Mouse (Mus musculus): ENCODE measurements at regions not wholly inside any gene's neighbourhood (a gene's known extent, or its start where the extent isn't known, plus 50 kb on each side); places are given as distances from the start of the nearest gene placed in this dataset.
"Not testable (repeated sequence)": the region's sequence is repeated elsewhere in the genome, so short reads cannot be mapped to it uniquely, and the experiment has no call there.

DNA sequence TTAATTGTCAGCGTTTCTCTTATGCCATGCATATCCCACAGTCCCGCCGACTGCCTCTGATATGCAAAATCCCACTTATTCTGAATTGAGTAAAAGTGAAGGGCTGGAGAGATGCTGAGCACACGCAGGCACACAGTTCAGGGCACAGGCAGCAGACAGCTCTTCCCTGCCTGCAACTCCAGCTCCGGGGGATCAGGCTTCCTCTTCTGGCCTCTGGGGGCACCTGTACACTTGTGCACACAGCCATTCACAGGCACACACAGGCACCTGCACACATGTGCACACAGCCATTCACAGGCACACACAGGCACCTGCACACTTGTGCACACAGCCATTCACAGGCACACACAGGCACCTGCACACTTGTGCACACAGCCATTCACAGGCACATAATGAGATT, 254.8 kb upstream of the Gm6793 start:
- H3K4me3 ChIP-seq (ENCODE audit: extremely low read depth, insufficient read depth, insufficient read length), result no peak overlapping the region
- no peaks in the 10 kb centered on the region for H3K4me1 ChIP-seq (ENCODE audit: control insufficient read depth, insufficient read depth, insufficient read length)
- no peak for TF ChIP-seq CTCF (IDR thresholded peaks at IDR 0.05; ENCODE audit: extremely low read depth, insufficient read depth, insufficient read length, insufficient replicate concordance)
- TF ChIP-seq POLR2A (IDR thresholded peaks at IDR 0.05; ENCODE audit: low read depth, low read length), result no peak
- H3K27me3 ChIP-seq (ENCODE audit: control insufficient read depth, insufficient read depth, low read length), result no peaks in the 10 kb centered on the region
- WGBS, result 73% methylated on average over 5 of the region's 5 CpGs
- H3K27ac ChIP-seq (ENCODE audit: insufficient read depth, low read length), result no peak overlapping the region
- H3K36me3 ChIP-seq (ENCODE audit: control insufficient read depth, insufficient read depth, low read length), result no peaks in the 10 kb centered on the region
- DNase-seq (ENCODE audit: low read depth in 1 of 2, low spot score in 2 of 2), result no peak

DNA sequence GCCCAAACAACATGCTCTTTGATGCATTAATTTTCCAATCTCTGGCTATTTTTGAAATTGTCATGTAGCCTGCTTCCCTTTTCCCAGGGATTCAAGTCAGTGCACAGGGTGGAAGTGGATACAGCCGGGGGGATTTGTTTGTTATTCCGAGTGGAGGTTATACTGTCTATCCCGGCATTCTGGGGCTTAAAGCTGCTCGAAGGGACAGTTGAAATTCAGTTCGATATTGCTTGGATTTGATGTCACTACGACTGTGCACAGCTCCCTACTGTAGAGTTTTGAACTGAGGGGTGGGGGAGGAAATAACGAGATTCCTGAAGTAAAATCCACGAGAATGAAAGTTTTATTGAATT, 254.4 kb upstream of the Gm6793 start:
- WGBS, result 74% methylated on average over 8 of the region's 8 CpGs

GRCm38 (mm10) chr8:112268544-112269213, 253.8 kb upstream of the Gm6793 start:
- no peak for TF ChIP-seq POLR2A (IDR thresholded peaks at IDR 0.05; ENCODE audit: low read depth, low read length)
- H3K27ac ChIP-seq (ENCODE audit: insufficient read depth, low read length), result no peak overlapping the region
- H3K4me1 ChIP-seq (ENCODE audit: control insufficient read depth, insufficient read depth, insufficient read length), result no peaks in the 10 kb centered on the region
- WGBS, result 78% methylated on average over 9 of the region's 9 CpGs
- H3K27me3 ChIP-seq (ENCODE audit: control insufficient read depth, insufficient read depth, low read length), result no peaks in the 10 kb centered on the region
- no peak for DNase-seq (ENCODE audit: low read depth in 1 of 2, low spot score in 2 of 2)
- no peak overlapping the region for H3K4me3 ChIP-seq (ENCODE audit: extremely low read depth, insufficient read depth, insufficient read length)
- H3K36me3 ChIP-seq (ENCODE audit: control insufficient read depth, insufficient read depth, low read length), result no peaks in the 10 kb centered on the region

More for the DNA sequence above, 254.4 kb upstream of the Gm6793 start:
- no peak for DNase-seq (ENCODE audit: low read depth in 1 of 2, low spot score in 2 of 2)
- Histone ChIP-seq H3K4me3 (ENCODE audit: extremely low read depth, insufficient read depth, insufficient read length) (no peak overlapping the region), H3K36me3 (ENCODE audit: control insufficient read depth, insufficient read depth, low read length) (no peaks in the 10 kb centered on the region), H3K4me1 (ENCODE audit: control insufficient read depth, insufficient read depth, insufficient read length) (no peaks in the 10 kb centered on the region), H3K27ac (ENCODE audit: insufficient read depth, low read length) (no peak overlapping the region), H3K27me3 (ENCODE audit: control insufficient read depth, insufficient read depth, low read length) (no peaks in the 10 kb centered on the region)
- TF ChIP-seq POLR2A (IDR thresholded peaks at IDR 0.05; ENCODE audit: low read depth, low read length) (no peak), CTCF (IDR thresholded peaks at IDR 0.05; ENCODE audit: extremely low read depth, insufficient read depth, insufficient read length, insufficient replicate concordance) (no peak)

- Histone ChIP-seq H3K36me3 (ENCODE audit: control insufficient read depth, insufficient read depth, low read length) (no peaks in the 10 kb centered on the region), H3K27me3 (ENCODE audit: control insufficient read depth, insufficient read depth, low read length) (no peaks in the 10 kb centered on the region), H3K27ac (ENCODE audit: insufficient read depth, low read length) (no peak overlapping the region), H3K4me3 (ENCODE audit: extremely low read depth, insufficient read depth, insufficient read length) (no peak overlapping the region), H3K4me1 (ENCODE audit: control insufficient read depth, insufficient read depth, insufficient read length) (no peaks in the 10 kb centered on the region)
- TF ChIP-seq POLR2A (IDR thresholded peaks at IDR 0.05; ENCODE audit: low read depth, low read length), result no peak
- TF ChIP-seq CTCF (IDR thresholded peaks at IDR 0.05; ENCODE audit: extremely low read depth, insufficient read depth, insufficient read length, insufficient replicate concordance), result no peak
- WGBS, result 65% methylated on average over 13 of the region's 13 CpGs
- no peak for DNase-seq (ENCODE audit: low read depth in 1 of 2, low spot score in 2 of 2)
Observed at GRCm38 (mm10) chr8:112257922-112258475, 243.2 kb upstream of the Gm6793 start.

- no peak for DNase-seq (ENCODE audit: low read depth in 1 of 2, low spot score in 2 of 2)
- Histone ChIP-seq H3K4me3 (ENCODE audit: extremely low read depth, insufficient read depth, insufficient read length) (no peak overlapping the region), H3K27me3 (ENCODE audit: control insufficient read depth, insufficient read depth, low read length) (no peaks in the 10 kb centered on the region), H3K27ac (ENCODE audit: insufficient read depth, low read length) (no peak overlapping the region), H3K4me1 (ENCODE audit: control insufficient read depth, insufficient read depth, insufficient read length) (no peaks in the 10 kb centered on the region), H3K36me3 (ENCODE audit: control insufficient read depth, insufficient read depth, low read length) (no peaks in the 10 kb centered on the region)
- 43% methylated on average over 18 of the region's 18 CpGs for WGBS
- TF ChIP-seq POLR2A (IDR thresholded peaks at IDR 0.05; ENCODE audit: low read depth, low read length), result no peak
- no peak for TF ChIP-seq CTCF (IDR thresholded peaks at IDR 0.05; ENCODE audit: extremely low read depth, insufficient read depth, insufficient read length, insufficient replicate concordance)
Observed at GRCm38 (mm10) chr8:112257311-112257894, 242.6 kb upstream of the Gm6793 start.

DNA sequence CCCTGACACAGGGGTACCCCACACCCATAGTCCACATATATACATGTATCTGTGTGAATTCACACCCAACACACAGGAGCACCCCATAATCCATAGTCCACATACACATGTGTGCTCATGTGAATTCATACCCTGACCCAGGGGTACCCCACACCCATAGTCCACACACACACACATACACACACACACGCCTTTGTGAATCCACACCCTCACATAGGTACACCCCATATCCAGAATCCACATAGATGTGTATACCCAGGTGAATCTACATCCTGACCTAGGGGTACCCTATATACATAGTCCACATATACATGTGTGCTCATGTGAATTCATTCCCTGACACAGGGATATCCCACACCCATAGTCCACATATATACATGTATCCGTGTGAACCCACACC, 231.8 kb upstream of the Gm6793 start:
- not testable (repeated sequence) for H3K4me3 ChIP-seq (ENCODE audit: extremely low read depth, insufficient read depth, insufficient read length); H3K27ac ChIP-seq (ENCODE audit: insufficient read depth, low read length); H3K27me3 ChIP-seq (ENCODE audit: control insufficient read depth, insufficient read depth, low read length); DNase-seq (ENCODE audit: low read depth in 1 of 2, low spot score in 2 of 2); H3K4me1 ChIP-seq (ENCODE audit: control insufficient read depth, insufficient read depth, insufficient read length); H3K36me3 ChIP-seq (ENCODE audit: control insufficient read depth, insufficient read depth, low read length)
- 83% methylated on average over 2 of the region's 2 CpGs for WGBS

- H3K36me3 ChIP-seq (ENCODE audit: control insufficient read depth, insufficient read depth, low read length), result no peaks in the 10 kb centered on the region
- H3K4me1 ChIP-seq (ENCODE audit: control insufficient read depth, insufficient read depth, insufficient read length), result no peaks in the 10 kb centered on the region
- no peaks in the 10 kb centered on the region for H3K27me3 ChIP-seq (ENCODE audit: control insufficient read depth, insufficient read depth, low read length)
- TF ChIP-seq POLR2A (IDR thresholded peaks at IDR 0.05; ENCODE audit: low read depth, low read length) (no peak), CTCF (IDR thresholded peaks at IDR 0.05; ENCODE audit: extremely low read depth, insufficient read depth, insufficient read length, insufficient replicate concordance) (no peak)
- 77% methylated on average over 9 of the region's 9 CpGs for WGBS
- DNase-seq (ENCODE audit: low read depth in 1 of 2, low spot score in 2 of 2), result no peak
- no peak overlapping the region for H3K27ac ChIP-seq (ENCODE audit: insufficient read depth, low read length)
- no peak overlapping the region for H3K4me3 ChIP-seq (ENCODE audit: extremely low read depth, insufficient read depth, insufficient read length)
Observed at GRCm38 (mm10) chr8:112238681-112239080, 223.8 kb upstream of the Gm6793 start.

- not testable (repeated sequence) for H3K27ac ChIP-seq (ENCODE audit: insufficient read depth, low read length); H3K4me3 ChIP-seq (ENCODE audit: extremely low read depth, insufficient read depth, insufficient read length); H3K36me3 ChIP-seq (ENCODE audit: control insufficient read depth, insufficient read depth, low read length); H3K4me1 ChIP-seq (ENCODE audit: control insufficient read depth, insufficient read depth, insufficient read length); DNase-seq (ENCODE audit: low read depth in 1 of 2, low spot score in 2 of 2); H3K27me3 ChIP-seq (ENCODE audit: control insufficient read depth, insufficient read depth, low read length)
- 91% methylated on average over 19 of the region's 19 CpGs for WGBS
Observed at GRCm38 (mm10) chr8:112236751-112237150, 221.9 kb upstream of the Gm6793 start.

Measured in spleen, adult 2 months (tissue).